Mouse (Mus musculus) T-helper 2 cell (primary cell): ENCODE results near the gene Aurkaip1.
"Not testable (repeated sequence)": the region's sequence is repeated elsewhere in the genome, so short reads cannot be mapped to it uniquely, and the experiment has no call there.

Experiments used
- in situ Hi-C: fragments of 300-600 bp; cut with MboI, MseI; formaldehyde crosslinking; loops from one replicate; pipeline ENCODE4 v1.15.1; 2025; ENCODE audit warnings: high pct_unique_total_duplicates

Aurkaip1 gene

DNA sequence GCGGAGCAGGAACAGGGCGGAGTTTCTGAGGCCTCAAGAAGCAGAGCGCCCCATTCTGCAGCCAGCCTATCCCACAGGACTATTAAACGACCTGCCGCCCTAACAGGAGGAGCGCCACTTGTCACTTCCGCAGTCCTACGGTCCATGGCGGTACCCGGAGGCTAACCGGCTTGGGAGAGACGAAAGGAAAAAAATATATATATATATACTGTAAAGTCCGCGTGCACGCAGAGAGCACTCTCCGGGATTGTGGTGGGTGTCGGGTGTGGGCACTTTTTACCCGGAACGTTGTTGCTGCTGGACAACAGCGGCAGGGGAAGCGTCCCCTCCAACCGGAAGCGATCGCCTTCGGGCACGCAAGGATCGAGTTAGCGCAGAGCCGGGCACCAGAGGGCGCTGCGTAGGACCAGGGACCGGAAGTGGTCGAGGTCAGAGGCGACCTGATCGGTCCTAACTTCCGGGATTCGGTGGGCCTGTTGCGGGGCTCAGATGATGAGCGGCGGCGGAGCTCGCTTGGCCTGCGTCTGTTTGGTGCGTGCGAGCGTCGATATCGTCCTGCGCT, at the start of gene Aurkaip1:
Gene Aurkaip1, plus strand, starts transcription at position 68 of the 562 bp plus-strand sequence.
- in situ Hi-C loops: no loop called here

DNA sequence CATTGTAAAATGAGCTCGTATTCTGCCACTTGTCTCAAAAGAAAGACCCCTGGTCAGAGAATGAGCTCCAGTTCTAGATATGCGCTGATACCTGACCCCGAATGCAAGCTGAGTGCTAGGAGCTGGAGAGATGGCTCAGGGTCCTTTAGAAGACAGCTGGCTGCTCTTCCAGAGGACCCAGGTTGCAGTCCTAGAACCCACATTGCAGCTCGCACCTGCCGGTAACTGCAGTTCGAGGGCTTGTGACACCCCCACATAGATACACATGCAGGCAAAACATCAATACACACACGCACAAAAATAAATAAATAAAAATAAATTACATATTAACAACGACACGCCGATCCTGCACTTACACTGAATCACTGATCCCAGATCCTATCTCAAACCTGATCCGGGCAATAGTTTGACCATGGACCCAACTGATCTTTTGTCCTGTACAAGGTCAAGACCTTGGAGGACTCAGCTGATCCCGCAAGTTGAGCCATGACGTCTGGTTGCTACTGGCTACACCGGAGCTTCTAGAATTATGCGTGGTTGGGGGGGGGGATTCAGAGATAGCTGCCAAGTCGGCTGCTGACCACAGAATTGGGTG, 47.5 kb upstream of the Aurkaip1 start:
- in situ Hi-C loops: no loop called here

DNA sequence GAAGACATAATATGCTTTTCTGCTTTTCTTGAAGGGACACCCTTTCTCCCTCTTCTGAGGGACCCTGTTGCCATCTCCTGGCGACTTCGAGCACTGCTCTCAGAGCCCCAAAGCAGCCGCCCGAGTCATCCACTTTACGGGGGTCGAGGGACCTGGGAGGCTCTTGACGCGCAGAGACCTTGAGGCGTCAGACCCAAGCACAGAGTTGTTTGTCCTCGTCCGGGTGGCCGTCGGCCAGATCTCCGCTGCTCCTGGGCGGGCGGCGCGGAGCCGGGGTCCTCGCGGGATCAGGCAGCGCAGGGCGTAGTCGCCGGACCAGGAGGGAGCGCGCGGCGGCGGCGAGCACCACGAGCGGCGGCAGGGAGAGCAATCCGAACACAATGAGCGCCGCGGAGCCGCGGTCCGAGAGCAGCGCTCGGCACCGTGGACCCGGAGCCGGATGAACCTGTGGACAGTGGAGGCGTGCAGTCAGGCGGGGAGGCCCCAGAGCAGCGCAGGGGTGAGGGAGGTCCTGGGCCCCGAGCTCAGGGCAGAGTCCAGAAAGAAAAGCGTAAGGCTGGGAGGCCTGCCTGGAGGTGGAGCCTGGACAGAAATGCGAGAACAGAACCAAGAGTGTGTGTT, 46.9 kb upstream of the Aurkaip1 start:
- in situ Hi-C loops: no loop called here

DNA sequence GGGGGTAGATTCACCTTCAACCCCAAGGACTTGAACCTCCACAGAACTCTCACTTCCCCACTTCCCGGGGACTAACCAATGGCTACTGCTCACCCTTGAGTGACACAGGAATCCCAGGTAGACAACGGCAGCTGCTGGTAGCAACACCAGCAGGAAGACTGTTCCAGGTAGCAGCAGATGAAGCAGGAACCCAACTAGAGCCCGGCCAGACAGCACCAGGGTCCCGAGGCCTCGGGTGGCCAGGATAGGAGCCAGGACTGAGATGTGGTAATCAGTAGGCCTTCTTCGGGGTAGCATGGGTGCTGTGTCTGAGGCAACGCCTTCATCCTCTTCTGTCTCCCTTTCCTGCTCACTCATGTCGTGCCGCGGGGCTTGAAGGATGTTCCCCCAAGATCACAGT, 45.8 kb upstream of the Aurkaip1 start:
- in situ Hi-C loops: no loop called here

DNA sequence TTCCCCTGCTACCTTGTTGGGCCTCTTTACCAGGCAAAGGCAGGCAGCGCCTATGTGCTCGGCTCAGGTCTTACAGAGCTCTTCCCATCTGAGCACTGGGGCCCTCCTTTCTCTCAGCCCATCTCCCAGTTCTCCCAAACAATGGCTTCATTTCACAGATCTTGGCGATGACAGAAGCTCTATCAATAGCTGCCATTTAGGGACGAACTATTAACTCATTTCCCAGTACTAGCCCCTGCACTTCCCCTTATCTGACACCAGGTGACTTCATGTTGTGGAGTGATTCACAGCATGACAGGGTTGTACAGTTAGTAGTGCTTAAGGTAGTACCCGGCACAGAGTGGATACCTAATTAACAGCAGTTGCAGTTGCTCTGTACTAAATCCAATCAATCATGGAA, 45.3 kb upstream of the Aurkaip1 start, which contains the start of gene Tmem88b:
Gene Tmem88b, minus strand, starts transcription at position 56 of the 400 bp plus-strand sequence.
- in situ Hi-C loops: no loop called here

DNA sequence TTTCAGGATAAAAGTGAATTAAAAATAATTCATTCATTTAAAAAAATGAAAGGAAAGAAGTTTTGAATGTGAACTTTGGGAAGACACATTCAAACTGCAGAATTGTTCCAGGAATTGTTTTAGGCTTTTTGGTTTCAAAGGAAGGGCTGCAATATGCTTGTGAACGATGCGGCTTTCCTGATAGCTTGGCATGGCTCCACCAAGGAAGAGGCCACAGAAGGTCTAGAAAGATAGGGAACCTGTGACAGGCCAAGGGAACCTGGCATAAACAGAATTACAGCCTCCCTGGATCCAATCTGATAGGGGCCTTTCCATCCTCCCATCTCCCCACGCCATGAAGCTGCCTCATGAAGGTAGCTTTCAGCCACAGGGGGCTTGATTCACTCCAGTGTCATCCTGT, 42.8 kb upstream of the Aurkaip1 start:
- in situ Hi-C loops: no loop called here

DNA sequence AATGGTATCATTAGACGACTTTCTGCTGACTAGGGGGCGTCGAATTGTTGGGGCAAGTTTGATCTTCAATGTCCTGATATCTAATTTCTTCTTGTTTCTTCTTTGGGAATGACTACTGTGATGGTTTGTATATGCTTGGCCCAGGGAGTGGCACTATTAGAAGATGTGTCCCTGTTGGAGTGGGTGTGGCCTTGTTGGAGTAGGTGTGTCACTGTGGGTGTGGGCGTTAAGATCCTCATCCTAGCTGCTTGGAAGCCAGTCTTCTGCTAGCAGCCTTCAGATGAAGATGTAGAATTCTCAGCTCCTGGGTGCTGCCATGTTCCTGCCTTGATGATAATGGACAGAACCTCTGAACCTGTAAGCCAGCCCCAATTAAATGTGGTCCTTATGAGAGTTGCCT, 42.2 kb upstream of the Aurkaip1 start:
- in situ Hi-C loops: not testable (repeated sequence)

DNA sequence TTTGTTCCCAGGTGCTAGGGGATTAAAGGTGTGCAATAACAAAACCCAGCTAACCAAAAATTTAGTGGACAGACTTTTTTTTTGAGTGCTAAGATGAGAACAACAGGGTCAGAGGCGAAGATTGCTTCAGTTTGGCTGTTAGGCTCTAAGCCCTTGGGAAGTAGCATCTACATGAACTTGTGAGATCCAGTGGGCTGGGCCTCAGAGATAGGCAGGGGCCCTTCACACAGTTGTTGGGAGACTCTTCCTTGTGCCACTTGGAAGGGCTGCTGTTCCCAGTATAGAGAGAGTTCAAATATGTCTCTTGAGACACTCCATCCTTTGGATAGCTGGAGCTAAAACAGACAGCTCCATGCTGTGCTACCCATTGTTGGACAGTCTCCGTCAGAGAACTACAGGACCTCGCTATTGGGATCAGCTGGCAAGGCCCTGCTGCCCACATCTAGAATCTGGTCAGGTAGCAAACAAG, 41.0 kb upstream of the Aurkaip1 start, which contains the start of gene Ankrd65:
Gene Ankrd65, plus strand, starts transcription at position 419 of the 469 bp plus-strand sequence.
- in situ Hi-C loops: no loop called here

DNA sequence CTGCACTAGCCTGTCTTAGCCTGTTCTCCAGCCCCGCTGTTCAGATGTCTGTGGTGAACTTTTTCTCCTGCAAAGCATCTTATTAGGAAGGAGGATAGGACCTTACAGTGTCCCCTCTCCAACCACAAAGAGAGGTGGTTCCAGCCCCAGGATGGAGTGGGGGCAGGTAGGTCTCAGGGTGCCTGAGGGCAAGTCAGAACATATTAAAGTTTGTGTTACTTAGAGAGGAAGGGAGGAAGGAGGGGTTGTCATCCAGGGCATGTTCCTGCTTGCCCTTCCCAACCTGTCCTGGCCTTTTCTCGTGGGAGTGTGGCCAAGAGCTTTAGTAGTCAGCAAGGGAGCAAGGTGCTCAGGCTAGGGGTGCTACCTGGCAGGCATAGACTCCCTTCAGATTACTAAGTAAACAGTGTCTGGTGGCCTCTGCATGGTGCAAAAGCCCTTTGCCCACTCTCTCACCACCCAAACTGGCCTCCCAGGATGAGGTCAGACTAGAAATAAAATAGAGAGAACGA, 40.4 kb upstream of the Aurkaip1 start:
- in situ Hi-C loops: no loop called here

DNA sequence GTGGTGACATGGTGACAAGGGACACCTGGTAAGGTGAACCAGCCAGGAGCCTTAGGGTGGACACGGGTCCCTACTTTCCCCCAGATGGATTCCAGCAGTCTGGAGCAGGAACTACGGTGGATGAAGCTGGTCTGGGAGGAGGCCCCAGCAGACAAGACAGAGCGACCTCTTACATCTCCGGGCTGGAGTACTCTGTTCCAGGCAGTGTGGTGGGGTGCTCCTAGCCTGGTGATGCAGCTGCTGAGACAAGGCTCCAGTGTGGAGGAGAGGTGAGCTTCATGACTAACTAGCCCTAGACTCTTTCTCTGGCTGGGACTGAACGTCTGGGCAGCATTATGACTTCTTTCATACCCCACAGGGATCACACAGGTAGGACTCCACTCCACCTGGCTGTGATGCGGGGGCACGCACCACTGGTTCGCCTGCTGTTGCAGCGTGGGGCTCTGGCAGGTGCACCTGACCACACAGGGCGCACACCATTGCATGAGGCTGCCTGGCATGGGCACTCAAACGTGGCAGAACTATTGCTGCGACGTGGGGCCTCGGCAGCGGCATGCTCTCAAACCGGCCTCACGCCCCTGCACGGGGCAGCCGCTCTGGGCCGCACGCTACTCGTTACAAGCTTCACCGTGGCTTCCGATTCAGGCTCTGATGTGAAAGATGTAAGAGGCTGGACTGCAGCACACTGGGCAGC, 39.7 kb upstream of the Aurkaip1 start:
- in situ Hi-C loops: no loop called here

DNA sequence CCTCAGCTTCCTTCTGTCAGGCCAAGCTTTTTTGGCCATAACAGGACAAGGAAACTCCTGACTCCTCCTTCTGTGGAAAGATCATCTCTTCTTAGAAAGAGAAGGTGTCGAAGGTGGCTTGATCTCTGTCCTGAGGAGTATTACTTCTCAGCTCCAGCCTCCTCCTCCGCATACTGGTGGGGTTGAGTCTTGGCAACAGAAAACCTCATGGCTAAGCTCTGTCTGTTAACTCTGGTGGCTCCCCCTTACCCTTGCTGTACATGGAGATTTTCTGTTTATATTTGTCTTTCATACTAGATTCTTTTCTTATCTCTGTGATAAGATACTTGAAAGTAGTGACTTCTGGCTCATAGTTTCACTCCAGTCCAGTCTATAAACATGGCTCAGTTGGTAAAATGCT, 37.3 kb upstream of the Aurkaip1 start:
- in situ Hi-C loops: no loop called here

DNA sequence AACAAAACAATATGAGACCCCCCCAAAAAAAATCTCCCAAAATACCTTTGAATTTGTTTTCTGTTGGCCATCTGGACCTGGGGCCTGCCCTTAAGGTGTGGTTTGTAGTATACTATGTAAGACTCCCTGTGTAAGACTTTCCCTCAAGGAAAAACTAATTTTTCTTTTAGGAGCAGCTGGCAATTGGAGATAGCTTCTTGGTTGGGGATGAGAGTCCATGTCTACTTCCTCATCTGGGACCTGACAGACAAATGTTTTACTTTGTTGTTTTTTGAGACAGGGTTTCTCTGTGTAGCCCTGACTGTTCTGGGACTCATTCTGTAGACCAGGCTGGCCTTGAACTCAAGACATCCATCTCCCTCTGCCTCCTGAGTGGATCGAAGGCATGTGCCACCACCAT, 29.0 kb upstream of the Aurkaip1 start:
- in situ Hi-C loops: no loop called here

DNA sequence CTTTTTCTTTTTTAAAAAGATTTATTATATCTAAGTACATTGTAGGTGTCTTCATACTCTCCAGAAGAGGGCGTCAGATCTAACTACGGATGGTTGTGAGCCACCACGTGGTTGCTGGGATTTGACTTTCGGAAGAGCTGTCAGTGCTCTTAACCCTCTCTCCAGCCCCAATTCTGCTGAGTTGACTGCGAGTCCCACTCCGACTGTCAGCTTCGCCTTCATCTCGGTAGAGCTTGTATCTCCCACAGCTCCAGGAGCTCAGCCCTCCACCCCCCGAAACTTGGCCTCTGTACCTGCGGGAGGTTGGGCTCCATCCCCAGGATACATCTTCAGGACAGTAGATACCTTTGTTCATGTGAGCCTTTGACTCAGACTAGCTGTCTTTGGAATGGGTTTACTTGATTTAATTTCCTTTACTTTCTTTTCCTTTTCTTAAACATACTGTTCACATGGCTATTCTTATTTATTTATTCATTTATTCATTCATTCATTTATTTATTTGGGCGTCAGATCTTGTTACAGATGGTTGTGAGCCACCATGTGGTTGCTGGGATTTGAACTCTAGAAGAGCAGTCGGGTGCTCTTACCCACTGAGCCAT, 28.2 kb upstream of the Aurkaip1 start, which contains the start of gene Mrpl20:
Gene Mrpl20, plus strand, starts transcription at position 138 of the 599 bp plus-strand sequence.
- in situ Hi-C loops: no loop called here

DNA sequence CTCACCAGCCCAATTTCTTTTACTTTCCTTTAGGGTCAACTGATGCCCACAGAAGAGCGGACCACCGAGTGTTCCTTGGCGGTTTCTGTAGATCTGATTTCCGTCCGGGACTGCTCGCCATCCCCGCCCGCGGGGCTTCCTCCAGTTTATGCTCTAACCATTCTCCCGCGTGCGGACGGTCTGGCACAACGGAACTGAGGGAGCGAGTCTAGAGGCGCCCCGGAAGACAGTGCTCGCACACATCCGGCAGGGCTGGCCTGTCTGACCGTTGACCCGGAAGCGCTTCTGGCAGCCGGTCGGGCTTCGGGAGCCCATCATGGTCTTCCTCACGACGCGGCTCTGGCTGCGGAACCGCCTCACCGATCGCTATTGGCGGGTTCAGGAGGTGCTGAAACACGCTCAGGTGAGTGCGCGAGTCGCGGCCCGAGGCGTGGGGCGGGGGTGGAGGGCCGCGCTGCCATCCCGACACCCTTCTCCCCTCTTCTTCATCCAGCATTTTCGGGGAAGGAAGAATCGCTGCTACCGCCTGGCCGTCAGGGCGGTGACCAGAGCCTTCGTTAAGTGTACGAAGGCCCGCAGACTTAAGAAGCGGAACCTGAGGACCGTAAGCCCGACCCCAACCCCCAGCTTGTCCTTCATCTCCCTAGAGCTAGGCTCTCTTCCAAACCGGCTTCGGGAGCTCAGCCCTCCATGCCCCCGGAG, 27.6 kb upstream of the Aurkaip1 start:
- in situ Hi-C loops: no loop called here

DNA sequence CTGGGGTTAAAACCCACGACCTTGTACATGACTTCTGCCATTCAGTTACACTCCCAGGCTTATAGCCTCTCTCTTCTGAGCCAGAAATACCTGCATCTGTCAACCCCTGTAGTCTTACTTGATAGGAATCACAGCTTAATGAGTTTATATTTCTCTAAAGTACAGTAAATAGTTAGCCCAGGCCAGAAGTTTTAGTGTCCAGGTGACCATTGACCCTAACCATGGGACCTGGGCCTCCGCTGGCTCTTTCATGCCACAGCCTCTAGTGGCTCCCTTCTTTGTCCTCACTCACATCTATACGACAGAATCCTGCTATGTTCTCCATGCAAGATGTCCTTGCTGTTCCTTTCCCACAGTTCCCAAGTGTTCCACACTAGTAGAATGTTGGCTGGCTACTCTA, 23.2 kb upstream of the Aurkaip1 start:
- in situ Hi-C loops: no loop called here

DNA sequence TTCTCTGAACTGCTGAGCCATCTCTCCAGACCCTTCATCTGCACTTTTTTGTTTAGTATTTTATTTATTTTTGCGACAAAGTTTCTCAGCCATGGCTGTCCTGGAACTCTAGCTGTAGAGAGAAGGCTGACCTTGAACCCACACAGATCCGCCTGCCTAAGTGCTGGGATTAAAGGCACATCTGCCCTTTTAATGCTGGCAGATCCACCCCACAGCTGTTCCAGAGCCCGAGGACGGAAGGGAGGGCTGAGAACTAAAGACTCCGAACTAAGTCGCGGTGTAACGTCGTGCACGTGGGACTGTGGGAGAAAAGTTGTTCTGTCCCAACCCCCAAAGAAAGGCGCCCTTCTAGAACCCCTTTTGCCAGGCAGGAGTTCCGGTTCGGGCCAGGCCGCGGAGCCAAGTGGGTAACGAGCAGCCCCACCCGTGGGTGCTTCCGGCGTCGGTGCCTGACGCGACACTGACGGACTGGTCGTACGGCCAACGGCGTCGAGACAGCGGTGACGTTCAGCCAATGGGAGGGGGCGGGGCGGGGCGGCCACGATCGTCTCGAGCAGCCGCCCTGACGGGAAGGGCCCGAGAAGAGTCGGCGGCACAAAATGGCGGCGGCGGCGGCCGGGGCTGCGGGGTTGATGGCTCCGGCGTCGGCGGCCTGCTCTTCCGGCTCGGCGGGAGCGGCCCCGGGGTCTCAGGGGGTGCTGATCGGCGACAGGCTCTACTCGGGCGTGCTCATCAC, 19.0 kb upstream of the Aurkaip1 start, which contains the start of gene Ccnl2:
Gene Ccnl2, plus strand, starts transcription at position 561 of the 736 bp plus-strand sequence.
- in situ Hi-C loops: no loop called here

DNA sequence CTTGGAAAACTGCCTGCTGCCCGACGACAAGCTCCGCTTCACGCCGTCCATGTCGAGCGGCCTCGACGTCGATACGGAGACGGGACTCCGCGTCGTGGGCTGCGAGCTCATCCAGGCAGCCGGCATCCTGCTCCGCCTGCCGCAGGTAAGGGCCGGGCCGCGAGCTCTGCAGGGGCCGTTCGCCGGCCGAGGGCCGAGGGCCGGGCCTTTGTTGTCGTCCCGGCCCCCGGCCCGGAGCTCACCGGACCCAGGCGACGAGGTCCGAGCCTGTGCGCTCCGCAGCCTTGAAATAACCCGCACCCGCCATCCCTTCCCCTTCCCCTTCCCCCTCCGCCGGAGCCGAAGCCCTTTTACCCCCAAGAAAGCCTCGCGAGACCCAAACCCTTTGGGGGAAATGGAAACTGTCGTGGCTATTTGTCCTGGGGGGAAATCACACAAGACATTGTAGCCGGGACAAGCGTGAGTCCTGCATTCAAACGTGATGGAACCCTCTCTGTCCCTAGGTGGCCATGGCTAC, 18.3 kb upstream of the Aurkaip1 start:
- in situ Hi-C loops: no loop called here

DNA sequence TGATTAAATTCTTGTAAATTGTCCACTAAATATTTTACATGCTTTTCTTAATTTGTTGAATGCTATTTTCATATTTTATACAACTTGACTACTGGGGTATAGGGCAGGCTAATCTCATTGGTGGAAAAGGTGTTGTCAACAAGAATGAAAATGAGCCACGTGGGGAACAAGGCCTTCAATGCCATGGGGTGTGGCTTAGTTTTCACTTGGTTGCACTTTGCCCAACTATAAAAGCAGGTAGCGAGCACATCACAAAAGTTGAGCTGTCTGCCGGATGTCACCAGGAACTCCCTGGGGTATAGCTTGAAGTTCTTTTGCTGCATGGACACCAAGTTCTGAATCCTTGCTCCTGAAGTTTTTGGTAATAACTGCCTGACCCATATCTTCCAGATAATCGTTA, 13.5 kb upstream of the Aurkaip1 start:
- in situ Hi-C loops: no loop called here

DNA sequence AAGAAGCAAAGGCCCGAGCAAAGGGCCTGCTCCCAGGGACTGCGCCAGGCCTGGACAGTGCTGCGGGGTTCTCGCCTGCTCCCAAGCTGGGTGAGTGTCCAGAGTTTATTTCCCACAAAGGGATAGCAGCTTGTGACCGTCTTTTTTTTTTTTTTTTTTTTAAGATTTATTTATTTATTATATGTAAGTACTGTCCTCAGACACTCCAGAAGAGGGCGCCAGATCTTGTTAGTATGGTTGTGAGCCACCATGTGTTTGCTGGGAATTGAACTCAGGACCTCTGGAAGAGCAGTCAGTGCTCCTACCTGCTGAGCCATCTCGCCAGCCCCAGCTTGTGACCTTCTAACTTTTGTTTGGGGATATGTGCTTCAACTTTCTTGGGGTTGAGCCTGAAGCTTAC, 10.0 kb upstream of the Aurkaip1 start:
- in situ Hi-C loops: no loop called here

DNA sequence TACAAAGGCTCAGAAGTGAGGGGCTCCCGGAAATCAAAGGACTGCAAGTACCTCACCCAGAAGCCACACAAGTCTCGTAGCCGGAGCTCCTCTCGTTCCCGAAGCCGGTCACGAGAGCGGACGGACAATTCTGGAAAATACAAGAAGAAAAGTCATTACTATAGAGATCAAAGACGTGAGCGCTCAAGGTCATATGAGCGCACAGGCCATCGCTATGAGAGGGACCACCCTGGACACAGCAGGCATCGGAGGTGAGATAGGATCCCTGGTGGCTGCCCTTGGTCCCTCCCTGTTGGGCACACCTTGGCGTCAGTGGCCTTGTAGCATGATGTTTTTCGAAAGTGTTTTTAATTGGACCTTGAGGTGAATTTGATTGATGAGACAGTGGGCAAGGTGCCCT, 7.6 kb upstream of the Aurkaip1 start:
- in situ Hi-C loops: no loop called here
